22 mouse cellular contexts compared by ENCODE assay signal in the genomic region with DNA sequence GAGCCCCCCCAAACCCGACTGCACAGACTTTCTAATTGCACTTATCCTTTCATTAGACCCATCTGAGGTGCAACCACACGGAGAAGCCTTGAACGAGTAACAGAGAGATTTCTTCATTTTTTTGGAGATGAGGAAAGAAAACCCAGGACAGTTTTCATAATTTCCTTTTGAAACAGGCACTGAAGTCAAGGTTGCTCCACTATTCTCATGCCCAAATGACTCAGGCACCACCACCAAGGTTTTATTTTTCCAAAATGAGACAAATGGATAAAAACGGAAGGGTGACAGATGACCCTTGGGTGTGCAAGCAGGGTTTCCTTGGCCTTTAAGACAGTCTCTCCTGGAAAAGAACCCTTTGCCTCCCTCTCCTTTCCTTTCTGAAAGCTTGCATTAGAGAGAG. TPM values are rescaled to one million over a fixed set of nuclear protein-coding genes. Genes with fewer than 3 reads are reported as not detected.
"Had no signal": no experiment of that assay in that cellular context is flagged by ENCODE, and none has a peak within 500 bp of the region (broad histone marks: within the 10 kb centered on the region; RNA-seq: fewer than 3 reads in every experiment).

No protein-coding gene starts in this region.

- H3K4me2 ChIP-seq: limb, embryonic 12.5 days; limb, embryonic 15.5 days; liver, embryonic 11.5 days; liver, embryonic 15.5 days; midbrain, embryonic 13.5 days; neural tube, embryonic 13.5 days had no signal

- H3K36me3 ChIP-seq: limb, embryonic 12.5 days; limb, embryonic 15.5 days; liver, embryonic 15.5 days; midbrain, embryonic 10.5 days; midbrain, embryonic 13.5 days; neural tube, embryonic 13.5 days had no signal

- DNase-seq: kidney, adult 9 months; kidney, postnatal 14 days; kidney, postnatal 4 days; left cerebral cortex, postnatal 4 days; lung, adult 2 months; lung, postnatal 14 days; lung, postnatal 4 days; retina, postnatal 1 day; right cerebral cortex, postnatal 25 days; thymus, adult 2 months; thymus, postnatal 14 days had no signal

- ATAC-seq: midbrain, embryonic 13.5 days; midbrain, embryonic 16.5 days had no signal

- H3K9me3 ChIP-seq: limb, embryonic 12.5 days; limb, embryonic 15.5 days; liver, embryonic 15.5 days; megakaryocyte, embryonic 14.5 days; midbrain, embryonic 10.5 days; midbrain, embryonic 13.5 days; neural tube, embryonic 13.5 days had no signal

- H3K4me1 ChIP-seq: limb, embryonic 12.5 days; limb, embryonic 15.5 days; liver, embryonic 15.5 days; midbrain, embryonic 10.5 days; midbrain, embryonic 13.5 days; neural tube, embryonic 13.5 days had no signal

- H3K27ac ChIP-seq: limb, embryonic 12.5 days; limb, embryonic 15.5 days; liver, embryonic 15.5 days; midbrain, embryonic 10.5 days; midbrain, embryonic 13.5 days; neural tube, embryonic 13.5 days had no signal

- H3K9ac ChIP-seq: limb, embryonic 12.5 days; limb, embryonic 15.5 days; liver, embryonic 15.5 days; midbrain, embryonic 13.5 days; neural tube, embryonic 13.5 days had no signal

- H3K4me3 ChIP-seq: limb, embryonic 12.5 days; limb, embryonic 15.5 days; liver, embryonic 15.5 days; megakaryocyte, embryonic 14.5 days; midbrain, embryonic 10.5 days; midbrain, embryonic 13.5 days; myocyte; neural tube, embryonic 13.5 days had no signal

- H3K27me3 ChIP-seq: limb, embryonic 15.5 days; liver, embryonic 15.5 days; midbrain, embryonic 13.5 days; neural tube, embryonic 13.5 days had no signal

RNA-seq across cellular contexts. Expression of gene Ttll11, which starts 54.8 kb away (rescaled TPM):
- total RNA-seq: monocyte, adult 5-6 weeks had no signal
